Mouse (Mus musculus) liver, embryonic 11.5 days (tissue): ENCODE data around the gene Tff3. TPM values are rescaled to one million over a fixed set of nuclear protein-coding genes. Genes with fewer than 3 reads are reported as not detected.

Experiments
- ATAC-seq: fragments of 200-750 bp; cut with Nextera tagmentation; replicated peaks from 2 replicates; pipeline ENCODE4 v1.8.0; 2017; ENCODE audit warnings: moderate number of reproducible peaks, mild to moderate bottlenecking, moderate TSS enrichment, moderate library complexity; ENCODE audit not compliant: low FRiP score
- DNase-seq: peaks from one replicate; pipeline ENCODE4 v3.0.0-alpha.2; 2017; ENCODE audit warnings: low spot score
- H3K27ac ChIP-seq: fragments of 300-500 bp; sonication (generic); 2 replicates; pipeline ENCODE4 v1.5.1; 2014; ENCODE audit warnings: mild to moderate bottlenecking, low read depth, low read length, control low read depth
- H3K27me3 ChIP-seq: fragments of 300-500 bp; sonication (generic); replicated peaks from 2 replicates; pipeline ENCODE4 v1.6.1; 2014; ENCODE audit warnings: low read length, mixed read lengths; ENCODE audit not compliant: control insufficient read depth, insufficient read depth
- H3K36me3 ChIP-seq: fragments of 300-500 bp; sonication (generic); 2 replicates; pipeline ENCODE4 v1.6.1; 2014; ENCODE audit warnings: mild to moderate bottlenecking, low read length, moderate library complexity, mixed read lengths; ENCODE audit not compliant: control insufficient read depth, insufficient read depth
- H3K4me1 ChIP-seq: fragments of 300-500 bp; sonication (generic); replicated peaks from 2 replicates; pipeline ENCODE4 v1.6.1; 2014; ENCODE audit warnings: low read length, mixed read lengths; ENCODE audit not compliant: control insufficient read depth, insufficient read depth
- H3K4me2 ChIP-seq: fragments of 300-500 bp; sonication (generic); 2 replicates; pipeline ENCODE4 v1.6.1; 2014; ENCODE audit warnings: mild to moderate bottlenecking, control low read depth, moderate library complexity
- H3K4me3 ChIP-seq: fragments of 300-500 bp; sonication (generic); 2 replicates; pipeline ENCODE4 v1.5.1; 2014; ENCODE audit warnings: low read depth, low read length, control low read depth
- H3K9ac ChIP-seq: fragments of 300-500 bp; sonication (generic); 2 replicates; pipeline ENCODE4 v1.6.1; 2014; ENCODE audit warnings: low read depth, low read length, control low read depth
- H3K9me3 ChIP-seq: fragments of 300-500 bp; sonication (generic); 2 replicates; pipeline ENCODE4 v1.6.1; 2016; ENCODE audit warnings: low read length, inconsistent platforms, mixed read lengths; ENCODE audit not compliant: control insufficient read depth
- WGBS: fragments of 180-500 bp; shearing (Covaris S2); extraction: QIAGEN DNeasy Blood & Tissue Kit; methylation state at CpG from one replicate; pipeline ENCODE4 v1.1.7; 2014; 5-methylcytosine and 5-hydroxymethylcytosine counted together
- polyA plus RNA-seq: library from polyadenylated mRNA; unstranded; fragments of >200 nt; fragmentation: Nextera tagmentation; extraction: Ambion mirVana; gene quantifications from 2 replicates; pipeline ENCODE4 v1.2.1, GENCODE M21; 2014

The Tff3 gene
- polyA plus RNA-seq, 1 experiment from 2014 or later, result 2.1 TPM

GRCm38 (mm10) chr17:31113191-31113856 lies 16.1 kb downstream of the Tff3 start:
- 81% methylated on average over 9 of the region's 9 CpGs for WGBS
- no peak for ATAC-seq

GRCm38 (mm10) chr17:31108388-31108787 lies 21.1 kb downstream of the Tff3 start:
- Histone ChIP-seq H3K4me3 (no peak overlapping the region), H3K4me2 (no peak overlapping the region), H3K4me1 (peaks cover 7% of the 10 kb centered on the region), H3K9me3 (no peaks in the 10 kb centered on the region), H3K27me3 (no peaks in the 10 kb centered on the region), H3K36me3 (no peaks in the 10 kb centered on the region), H3K27ac (no peak overlapping the region), H3K9ac (no peak overlapping the region)
- 89% methylated on average over 15 of the region's 15 CpGs for WGBS
- ATAC-seq (no peak), DNase-seq (no peak)

More at GRCm38 (mm10) chr17:31113191-31113856, 16.1 kb downstream of the Tff3 start:
- H3K27ac ChIP-seq, result no peak overlapping the region
- DNase-seq, result no peak
- 0 out of 2 replicates have a peak, but pooled peaks cover 3% of the 10 kb centered on the region for H3K4me1 ChIP-seq
- no peak overlapping the region for H3K4me3 ChIP-seq
- H3K9ac ChIP-seq, result no peak overlapping the region
- no peaks in the 10 kb centered on the region for H3K27me3 ChIP-seq
- no peak overlapping the region for H3K4me2 ChIP-seq
- H3K9me3 ChIP-seq, result no peaks in the 10 kb centered on the region
- no peaks in the 10 kb centered on the region for H3K36me3 ChIP-seq

DNA sequence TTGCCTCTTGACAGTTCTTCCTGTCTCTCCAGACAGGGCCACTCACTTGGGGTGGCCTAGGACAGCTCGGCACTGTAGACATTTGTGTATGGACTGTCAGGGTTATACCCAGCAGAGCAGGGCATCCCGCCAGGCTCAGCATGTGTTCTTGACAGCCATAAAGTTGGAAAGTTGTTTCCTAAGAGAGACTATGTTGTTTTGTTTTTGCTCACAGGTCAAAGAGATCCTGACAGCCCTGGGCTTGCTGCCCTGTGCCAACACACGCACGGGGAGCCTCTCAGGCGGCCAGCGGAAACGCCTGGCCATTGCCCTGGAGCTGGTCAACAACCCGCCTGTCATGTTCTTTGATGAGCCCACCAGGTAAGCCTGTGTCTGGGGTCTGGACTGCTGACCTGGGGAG lies 25.6 kb downstream of the Tff3 start:
- H3K27ac ChIP-seq, result no peak overlapping the region
- peaks cover 9% of the 10 kb centered on the region for H3K4me1 ChIP-seq
- H3K4me3 ChIP-seq, result no peak overlapping the region
- WGBS, result 80% methylated on average over 8 of the region's 8 CpGs
- DNase-seq, result no peak
- no peaks in the 10 kb centered on the region for H3K27me3 ChIP-seq
- H3K9ac ChIP-seq, result no peak overlapping the region
- H3K4me2 ChIP-seq, result no peak overlapping the region
- ATAC-seq, result no peak
- no peaks in the 10 kb centered on the region for H3K36me3 ChIP-seq
- H3K9me3 ChIP-seq, result no peaks in the 10 kb centered on the region

GRCm38 (mm10) chr17:31103007-31103570 lies 26.4 kb downstream of the Tff3 start:
- Histone ChIP-seq H3K36me3 (no peaks in the 10 kb centered on the region), H3K9ac (no peak overlapping the region), H3K4me1 (peaks cover 12% of the 10 kb centered on the region), H3K27ac (no peak overlapping the region), H3K27me3 (no peaks in the 10 kb centered on the region), H3K4me2 (no peak overlapping the region), H3K9me3 (no peaks in the 10 kb centered on the region), H3K4me3 (no peak overlapping the region)
- 84% methylated on average over 8 of the region's 8 CpGs for WGBS
- DNase-seq (no peak), ATAC-seq (no peak)

GRCm38 (mm10) chr17:31098788-31099187 lies 30.7 kb downstream of the Tff3 start:
- WGBS, result 73% methylated on average over 5 of the region's 5 CpGs
- DNase-seq (no peak), ATAC-seq (peak; percentile 68)
- no peaks in the 10 kb centered on the region for H3K27me3 ChIP-seq
- H3K36me3 ChIP-seq, result no peaks in the 10 kb centered on the region
- H3K9me3 ChIP-seq, result no peaks in the 10 kb centered on the region
- no peak overlapping the region for H3K9ac ChIP-seq
- no peak overlapping the region for H3K4me3 ChIP-seq
- no peak overlapping the region for H3K4me2 ChIP-seq
- H3K4me1 ChIP-seq, result peaks cover 5% of the 10 kb centered on the region
- H3K27ac ChIP-seq, result no peak overlapping the region

DNA sequence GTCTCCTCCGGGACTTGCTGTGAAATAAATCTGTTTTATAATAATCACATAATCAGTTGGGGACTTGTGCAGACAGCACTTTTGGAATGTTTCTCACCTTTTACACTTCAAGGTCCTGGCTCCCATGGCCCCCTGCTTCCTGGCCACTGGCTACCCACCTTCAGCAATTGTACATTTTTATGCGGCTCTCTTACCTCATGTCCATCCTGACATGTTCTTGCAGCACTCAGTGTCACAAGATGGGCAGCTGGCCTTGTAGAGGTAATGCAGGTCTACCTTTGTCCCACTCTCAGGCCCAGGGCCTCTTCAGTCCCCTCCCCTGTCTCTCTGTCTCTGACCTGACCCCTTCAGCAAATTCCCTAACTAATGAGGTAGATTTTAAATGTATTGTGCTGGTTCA lies 32.6 kb downstream of the Tff3 start:
- no peaks in the 10 kb centered on the region; the same call in 1 of the 2 replicates for H3K9me3 ChIP-seq
- no peaks in the 10 kb centered on the region for H3K27me3 ChIP-seq
- no peak overlapping the region for H3K27ac ChIP-seq
- ATAC-seq, result no peak
- peaks cover 13% of the 10 kb centered on the region for H3K4me1 ChIP-seq
- no peaks in the 10 kb centered on the region for H3K36me3 ChIP-seq
- H3K9ac ChIP-seq, result no peak overlapping the region
- no peak overlapping the region for H3K4me2 ChIP-seq
- DNase-seq, result no peak
- 92% methylated on average over 2 of the region's 2 CpGs for WGBS
- no peak overlapping the region for H3K4me3 ChIP-seq

DNA sequence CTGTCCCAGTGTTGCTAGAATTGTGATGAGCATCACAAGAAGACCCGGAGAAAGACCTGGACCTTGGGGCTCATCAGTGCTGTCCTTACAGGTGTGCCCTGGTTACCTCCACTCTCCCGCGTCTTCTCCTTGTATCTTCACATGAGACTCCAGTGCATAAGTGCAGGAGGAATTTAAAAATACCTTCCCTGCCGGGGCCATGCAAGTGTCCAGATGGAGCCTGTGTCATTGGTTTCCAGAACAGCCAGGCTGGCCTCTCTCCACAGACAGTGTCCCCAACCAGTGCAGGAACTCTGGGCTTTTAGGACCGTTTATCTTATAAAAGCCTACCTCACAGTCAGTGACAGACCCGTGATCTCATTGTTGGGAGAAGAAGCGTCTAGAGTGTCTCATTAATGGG lies 33.9 kb downstream of the Tff3 start:
- Histone ChIP-seq H3K4me1 (peaks cover 24% of the 10 kb centered on the region), H3K9me3 (no peaks in the 10 kb centered on the region; the same call in 1 of the 2 replicates), H3K27ac (no peak overlapping the region), H3K27me3 (no peaks in the 10 kb centered on the region), H3K4me2 (no peak overlapping the region), H3K36me3 (no peaks in the 10 kb centered on the region), H3K9ac (no peak overlapping the region), H3K4me3 (no peak overlapping the region)
- 89% methylated on average over 7 of the region's 7 CpGs for WGBS
- no peak for ATAC-seq
- no peak for DNase-seq

- no peak overlapping the region for H3K27ac ChIP-seq
- no peaks in the 10 kb centered on the region for H3K36me3 ChIP-seq
- H3K9me3 ChIP-seq, result no peaks in the 10 kb centered on the region; the same call in 1 of the 2 replicates
- WGBS, result 62% methylated on average over 5 of the region's 5 CpGs
- ATAC-seq (no peak), DNase-seq (no peak)
- H3K4me1 ChIP-seq, result peaks cover 31% of the 10 kb centered on the region
- no peaks in the 10 kb centered on the region for H3K27me3 ChIP-seq
- no peak overlapping the region for H3K4me3 ChIP-seq
- H3K4me2 ChIP-seq, result no peak overlapping the region
- H3K9ac ChIP-seq, result no peak overlapping the region
Observed at GRCm38 (mm10) chr17:31094781-31095180, 34.7 kb downstream of the Tff3 start.
